Mouse (Mus musculus) splenic B cell, adult 2 months (primary cell): ENCODE measurements around the gene Slc35c1.

Experiments used
- DNase-seq: peaks from one replicate; pipeline ENCODE4 v3.0.0-alpha.2; 2011; ENCODE audit warnings: low read depth, low spot score
- H3K27me3 ChIP-seq: 2 replicates; pipeline ENCODE4 v1.6.1; 2012; ENCODE audit warnings: mild to moderate bottlenecking, low read length, moderate library complexity, mixed read lengths; ENCODE audit not compliant: control insufficient read depth, poor library complexity, insufficient read depth, severe bottlenecking
- H3K36me3 ChIP-seq: 2 replicates; pipeline ENCODE4 v1.6.1; 2012; ENCODE audit warnings: mild to moderate bottlenecking, low read length, moderate library complexity, mixed read lengths; ENCODE audit not compliant: control insufficient read depth, poor library complexity, insufficient read depth, severe bottlenecking

Slc35c1 gene

GRCm38 (mm10) chr2:92422388-92423135 lies 37.8 kb downstream of the Slc35c1 start:
- Histone ChIP-seq H3K36me3 (no peaks in the 10 kb centered on the region; the same call in 1 of the 2 replicates), H3K27me3 (no peaks in the 10 kb centered on the region)
- DNase-seq: peak; percentile 35

GRCm38 (mm10) chr2:92421723-92422387 lies 38.5 kb downstream of the Slc35c1 start:
- Histone ChIP-seq H3K27me3 (no peaks in the 10 kb centered on the region), H3K36me3 (no peaks in the 10 kb centered on the region; the same call in 1 of the 2 replicates)
- DNase-seq: no peak

GRCm38 (mm10) chr2:92411705-92412104 lies 48.6 kb downstream of the Slc35c1 start:
- Histone ChIP-seq H3K27me3 (no peaks in the 10 kb centered on the region), H3K36me3 (peaks cover 9% of the 10 kb centered on the region)
- DNase-seq: no peak

GRCm38 (mm10) chr2:92408309-92409045 lies 51.9 kb downstream of the Slc35c1 start:
- Histone ChIP-seq H3K36me3 (peaks cover 10% of the 10 kb centered on the region), H3K27me3 (no peaks in the 10 kb centered on the region)
- no peak for DNase-seq

- Histone ChIP-seq H3K27me3 (no peaks in the 10 kb centered on the region), H3K36me3 (peaks cover 4% of the 10 kb centered on the region)
- no peak for DNase-seq
Measured at GRCm38 (mm10) chr2:92405687-92406086, 54.7 kb downstream of the Slc35c1 start.

GRCm38 (mm10) chr2:92404737-92405136 lies 55.6 kb downstream of the Slc35c1 start:
- peaks cover 4% of the 10 kb centered on the region for H3K36me3 ChIP-seq
- DNase-seq: no peak
- H3K27me3 ChIP-seq: no peaks in the 10 kb centered on the region

- DNase-seq: no peak
- no peaks in the 10 kb centered on the region for H3K27me3 ChIP-seq
- H3K36me3 ChIP-seq: peaks cover 2% of the 10 kb centered on the region; the same call in 1 of the 2 replicates
Measured at GRCm38 (mm10) chr2:92403776-92404319, 56.5 kb downstream of the Slc35c1 start.
